Mouse (Mus musculus) cortical plate, adult 2 months (tissue): ENCODE results near the gene Gm49395.

Experiments used
- CTCF ChIP-seq: fragments of 200-500 bp; IDR thresholded peaks from 2 replicates; pipeline ENCODE4 v1.5.1; 2011; ENCODE audit warnings: mild to moderate bottlenecking, control low read depth, low read length; ENCODE audit not compliant: insufficient read depth; ENCODE audit errors: extremely low read depth
- POLR2A ChIP-seq: fragments of 200-500 bp; IDR thresholded peaks from 2 replicates; pipeline ENCODE4 v1.6.1; 2011; ENCODE audit warnings: mild to moderate bottlenecking, low read length, control low read depth; ENCODE audit not compliant: insufficient read depth; ENCODE audit errors: extremely low read depth

GRCm38 (mm10) chr13:115067968-115068330 is 33.8 kb downstream of the Gm49395 start:
- TF ChIP-seq CTCF: no peak
- no peak for TF ChIP-seq POLR2A
